Mouse (Mus musculus) layer of hippocampus, adult 2 months (tissue): ENCODE measurements around the gene Apon. TPM values are rescaled to one million over a fixed set of nuclear protein-coding genes. Genes with fewer than 3 reads are reported as not detected.
"Not testable (repeated sequence)": the region's sequence is repeated elsewhere in the genome, so short reads cannot be mapped to it uniquely, and the experiment has no call there.

ENCODE experiments used
- DNase-seq, 2 experiments: peaks; one replicate each; pipeline ENCODE4 v3.0.0; 2022; ENCODE audit warnings: low spot score in 2 of 2
- H3K27ac ChIP-seq: fragments of 200-600 bp; 2 replicates; pipeline ENCODE4 v1.8.1; 2022
- H3K4me3 ChIP-seq: fragments of 200-600 bp; 2 replicates; pipeline ENCODE4 v1.8.1; 2022; ENCODE audit warnings: mild to moderate bottlenecking
- CTCF ChIP-seq: fragments of 200-600 bp; conservative IDR thresholded peaks from 2 replicates; pipeline ENCODE4 v1.8.1; 2022; ENCODE audit warnings: antibody characterized with exemption, mild to moderate bottlenecking, moderate library complexity
- total RNA-seq, 2 experiments: library from RNA; stranded (reverse); gene quantifications; 2 replicates each; pipeline ENCODE4 v1.2.3; 2021

Apon gene
- total RNA-seq, 2 experiments from 2014 or later, result not detected

DNA sequence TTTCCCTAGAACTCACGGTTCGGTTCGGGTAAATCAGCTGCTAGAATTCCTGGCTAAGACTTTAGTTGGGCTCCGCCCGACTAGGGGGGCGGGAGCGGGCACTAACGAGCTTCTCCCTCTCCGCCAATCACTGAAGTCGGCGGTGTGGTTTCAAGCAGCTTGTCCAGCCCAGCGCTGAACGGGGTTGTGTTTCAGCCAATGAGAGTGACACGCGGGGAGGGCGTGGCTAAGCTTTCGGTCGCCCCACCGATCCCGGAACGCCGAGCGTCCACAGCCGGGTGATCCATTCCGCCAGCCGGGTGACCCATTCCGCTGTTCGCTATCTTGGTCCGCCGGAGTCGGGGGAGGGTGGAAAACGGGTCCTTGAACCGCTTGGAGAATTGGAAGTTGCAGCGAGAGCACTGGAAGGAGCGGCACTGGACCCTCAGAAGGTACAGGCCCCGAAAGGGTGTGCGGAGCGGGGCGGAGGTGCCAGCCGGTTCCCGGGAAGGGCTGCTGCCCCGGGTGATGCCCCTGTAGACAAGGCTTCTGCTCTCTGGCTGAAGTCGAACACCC, 16.5 kb downstream of the Apon start, which contains the start of gene Stat2:
Gene Stat2, plus strand, starts transcription at position 273 of the 555 bp plus-strand sequence.
- Histone ChIP-seq H3K4me3 (peak within 1 kb of the TSS; percentile 99), H3K27ac (peak within 1 kb of the TSS; percentile 92)
- TF ChIP-seq CTCF, result no peak
- DNase-seq, result peak; percentile 96 to 98

DNA sequence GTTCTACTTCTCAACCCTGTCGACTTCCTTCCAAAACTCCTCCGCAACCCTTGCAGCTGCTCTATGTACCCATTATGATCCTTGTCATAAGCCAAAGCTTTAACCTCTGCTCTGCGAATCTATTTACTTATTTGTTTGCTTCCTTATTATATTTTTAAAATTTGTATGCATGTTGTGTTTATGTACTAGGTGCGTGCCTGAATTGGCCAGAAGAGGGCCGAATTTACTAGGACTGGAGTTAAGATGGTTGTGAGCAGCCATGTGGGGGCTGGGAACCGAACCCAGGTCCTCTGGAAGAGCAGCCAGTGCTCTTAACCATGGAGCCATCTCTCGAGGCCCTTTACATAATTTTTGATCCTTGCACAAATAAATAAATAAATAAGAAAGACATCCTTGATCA, 17.0 kb downstream of the Apon start:
- no peak for DNase-seq
- H3K4me3 ChIP-seq, result peak overlapping the region; percentile 99
- peak; percentile 57 for TF ChIP-seq CTCF
- H3K27ac ChIP-seq, result peak overlapping the region; percentile 92

- H3K27ac ChIP-seq, result no peak overlapping the region
- peak; percentile 53 for TF ChIP-seq CTCF
- no peak for DNase-seq
- no peak overlapping the region for H3K4me3 ChIP-seq
Measured at GRCm38 (mm10) chr10:128271883-128272282, 18.0 kb downstream of the Apon start.

- not testable (repeated sequence) for H3K4me3 ChIP-seq, DNase-seq, H3K27ac ChIP-seq
- peak; percentile 38 for TF ChIP-seq CTCF
Measured at GRCm38 (mm10) chr10:128272819-128273439, 19.0 kb downstream of the Apon start.

DNA sequence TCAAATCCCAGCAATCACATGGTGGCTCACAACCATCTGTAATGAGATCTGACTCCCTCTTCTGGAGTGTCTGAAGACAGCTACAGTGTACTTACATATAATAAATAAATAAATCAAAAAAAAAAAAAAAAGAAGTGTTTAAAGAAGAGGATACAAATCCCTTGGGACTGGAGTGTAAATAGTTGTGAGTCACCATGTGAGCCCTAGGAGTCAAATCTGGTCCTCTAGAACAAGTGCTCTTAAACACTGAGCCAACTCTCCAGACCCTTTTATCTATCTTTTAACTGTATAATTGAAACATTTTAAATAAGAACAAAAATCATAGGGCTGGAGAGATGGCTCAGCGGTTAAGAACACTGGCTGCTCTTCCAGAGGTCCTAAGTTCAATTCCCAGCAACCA, 21.5 kb downstream of the Apon start:
- H3K4me3 ChIP-seq, result not testable (repeated sequence)

DNA sequence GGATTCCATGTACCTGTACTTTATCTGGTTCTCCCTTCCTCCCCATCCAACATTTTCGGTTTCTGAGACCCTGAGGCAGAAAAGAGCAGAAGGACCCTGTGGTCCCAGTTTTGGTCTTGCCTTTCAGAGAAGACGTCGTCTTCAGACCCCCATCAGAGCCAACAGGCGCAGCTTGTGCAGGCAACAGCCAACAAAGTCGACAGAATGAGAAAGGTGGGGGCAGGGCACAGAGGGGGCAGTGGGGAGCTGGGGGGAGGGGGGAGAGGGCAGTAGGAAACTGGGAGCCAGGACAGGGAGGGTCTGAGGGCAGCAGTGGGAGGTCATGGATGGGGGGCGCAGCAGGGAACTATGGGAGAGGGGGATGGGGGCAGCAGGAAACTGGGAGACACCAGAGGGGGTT, 24.3 kb downstream of the Apon start:
- no peak for DNase-seq
- H3K4me3 ChIP-seq, result no peak overlapping the region
- no peak for TF ChIP-seq CTCF
- H3K27ac ChIP-seq, result no peak overlapping the region

More for the DNA sequence above, 21.5 kb downstream of the Apon start:
- H3K27ac ChIP-seq, DNase-seq: not testable (repeated sequence)

GRCm38 (mm10) chr10:128280943-128281342, 27.0 kb downstream of the Apon start:
- no peak for DNase-seq
- no peak for TF ChIP-seq CTCF
- no peak overlapping the region for H3K27ac ChIP-seq
- no peak overlapping the region for H3K4me3 ChIP-seq

GRCm38 (mm10) chr10:128281682-128282081, 27.8 kb downstream of the Apon start:
- Histone ChIP-seq H3K27ac (no peak overlapping the region), H3K4me3 (no peak overlapping the region)
- DNase-seq, result no peak
- TF ChIP-seq CTCF, result no peak

DNA sequence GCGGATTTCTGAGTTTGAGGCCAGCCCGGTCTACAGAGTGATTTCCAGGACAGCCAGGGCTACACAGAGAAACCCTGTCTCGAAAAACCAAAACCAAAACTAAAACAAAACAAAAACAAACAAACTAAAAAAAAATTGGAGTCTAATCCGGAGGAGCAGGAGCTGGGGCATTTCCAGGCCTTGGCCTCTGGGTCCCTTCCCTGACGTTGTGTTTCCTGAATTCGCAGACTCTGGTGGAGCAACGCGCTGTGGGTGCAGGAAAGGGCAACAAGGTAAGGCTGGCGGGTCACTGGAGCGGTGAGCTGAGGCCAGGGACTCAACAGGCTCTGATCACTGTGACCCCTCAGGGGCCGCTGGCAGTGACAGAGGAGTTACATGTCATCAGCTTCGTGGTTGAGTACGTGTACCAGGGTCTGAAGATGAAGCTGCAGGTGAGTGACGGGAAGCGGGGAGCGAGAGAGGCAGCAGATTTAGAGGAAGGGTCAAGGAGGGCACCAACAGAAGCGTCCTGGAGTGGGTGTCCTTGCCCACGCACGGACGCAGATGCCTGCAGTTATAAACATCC, 29.1 kb downstream of the Apon start:
- TF ChIP-seq CTCF, result no peak
- H3K27ac ChIP-seq, result no peak overlapping the region
- no peak for DNase-seq
- no peak overlapping the region for H3K4me3 ChIP-seq

- no peak overlapping the region for H3K27ac ChIP-seq
- DNase-seq, result peak in 1 of 2 experiments; percentile 68
- H3K4me3 ChIP-seq, result no peak overlapping the region
- peak; percentile 86 for TF ChIP-seq CTCF
Measured at GRCm38 (mm10) chr10:128283604-128284579, 30.0 kb downstream of the Apon start.

- peak overlapping the region; percentile 39; the same call in 1 of the 2 replicates for H3K27ac ChIP-seq
- not testable (repeated sequence) for DNase-seq, H3K4me3 ChIP-seq
Measured at GRCm38 (mm10) chr10:128290594-128290993, 36.7 kb downstream of the Apon start.

DNA sequence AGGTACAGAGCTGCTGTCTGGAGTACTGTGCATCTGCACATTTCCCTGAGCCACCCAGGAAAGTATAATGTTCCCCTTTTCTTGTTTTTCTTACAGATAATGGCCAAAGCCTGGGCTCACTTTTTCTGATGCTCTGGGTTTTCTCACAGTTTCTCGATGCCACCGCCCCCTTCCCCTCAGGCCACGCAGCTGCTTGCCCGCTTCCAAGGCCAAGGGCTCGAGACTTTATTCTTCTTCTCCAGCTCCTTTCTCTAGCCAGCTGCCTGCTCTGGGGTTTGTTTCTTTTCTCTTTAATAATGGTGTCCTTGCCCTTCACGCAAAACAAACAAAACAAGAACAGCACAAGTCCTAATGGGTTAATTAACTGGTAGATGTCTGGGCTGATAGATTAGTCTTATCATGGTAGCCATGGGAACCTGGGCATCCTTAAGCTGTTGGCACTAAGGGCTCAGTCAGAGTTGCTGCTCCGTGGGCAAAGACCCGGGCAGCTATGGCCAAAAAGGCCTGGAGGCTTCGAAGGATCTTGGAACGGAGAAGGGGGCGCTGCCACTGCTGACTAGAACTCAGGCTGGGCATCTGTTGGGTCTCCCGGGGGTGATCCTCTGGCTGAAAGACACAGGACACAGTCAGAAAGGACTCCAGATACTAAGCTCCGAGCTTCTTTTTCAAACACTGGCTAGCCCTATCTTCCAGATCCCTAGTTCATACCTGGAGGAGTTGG, 42.6 kb downstream of the Apon start:
- no peak overlapping the region for H3K4me3 ChIP-seq
- no peak for TF ChIP-seq CTCF
- no peak for DNase-seq
- no peak overlapping the region for H3K27ac ChIP-seq
